Mouse (Mus musculus): ENCODE measurements around the gene Pms1.

Gene Pms1

DNA sequence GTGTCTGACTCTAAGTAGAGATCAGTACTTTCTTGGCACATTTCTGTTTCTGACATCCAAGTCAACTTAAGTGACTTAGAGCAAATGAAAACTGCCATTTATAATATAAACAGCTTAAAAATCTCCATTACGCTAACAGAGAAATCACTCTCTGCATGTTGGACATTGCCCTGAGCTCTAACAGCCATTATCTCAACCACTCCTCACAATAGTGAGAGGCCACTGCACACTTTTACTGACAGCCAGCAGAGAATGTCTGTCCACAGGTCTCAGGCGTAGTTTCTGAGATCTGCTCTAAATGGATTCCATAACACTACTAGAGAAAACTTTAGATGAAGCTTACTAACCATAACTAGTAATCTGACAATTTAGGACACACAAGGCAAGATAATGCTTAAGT is 92.9 kb downstream of the Pms1 start:
- in situ Hi-C loops (cut with MboI; ENCODE audit: unreplicated experiment in 2 of 2) = no loop called here

DNA sequence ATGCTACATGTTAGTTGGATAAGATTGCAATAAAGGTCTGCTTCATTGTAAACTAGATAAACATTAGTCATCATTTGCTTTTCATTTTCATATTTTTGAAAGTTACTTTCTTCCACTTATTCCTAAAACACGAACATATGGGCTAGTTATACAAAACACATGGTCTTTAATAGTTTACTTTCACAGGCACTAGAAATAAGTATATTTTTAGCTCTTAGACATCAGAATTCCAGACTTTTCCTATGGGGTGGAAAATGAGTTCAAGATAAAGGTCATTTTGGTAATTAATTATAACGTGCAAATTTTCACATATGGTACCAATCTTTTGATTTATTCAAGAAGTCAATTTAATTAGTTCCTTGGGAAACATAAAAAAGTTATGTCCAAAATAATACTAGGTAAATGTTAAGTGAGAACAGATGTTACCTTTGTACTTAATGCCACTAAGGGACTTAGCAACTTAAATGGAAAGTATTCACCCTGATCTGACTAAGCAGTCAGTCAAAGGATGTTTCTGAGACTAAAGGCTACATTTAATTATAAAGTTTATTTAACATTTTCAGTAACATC is 95.1 kb downstream of the Pms1 start:
- in situ Hi-C loops (cut with MboI; ENCODE audit: unreplicated experiment in 2 of 2) = no loop called here

DNA sequence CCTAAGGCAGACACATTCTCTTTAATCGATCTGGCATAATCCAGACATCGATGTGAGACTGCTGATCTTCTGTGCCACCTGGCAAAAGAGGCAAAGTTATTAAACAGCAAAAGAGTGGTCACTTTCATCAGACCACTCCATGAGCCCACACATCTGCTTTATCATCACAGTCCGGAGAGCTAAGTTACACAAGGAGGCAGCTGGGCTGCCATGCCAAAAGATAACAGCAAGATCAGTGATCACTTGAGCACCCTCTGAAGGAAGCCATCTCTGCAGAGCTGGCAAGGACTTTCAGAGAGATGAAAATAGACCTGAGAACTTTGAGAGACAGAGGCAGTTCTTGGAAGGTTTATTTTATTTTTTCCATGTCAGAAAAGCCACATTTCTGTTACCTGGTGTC is 102.3 kb downstream of the Pms1 start:
- in situ Hi-C loops (cut with MboI; ENCODE audit: unreplicated experiment in 2 of 2) = no loop called here

DNA sequence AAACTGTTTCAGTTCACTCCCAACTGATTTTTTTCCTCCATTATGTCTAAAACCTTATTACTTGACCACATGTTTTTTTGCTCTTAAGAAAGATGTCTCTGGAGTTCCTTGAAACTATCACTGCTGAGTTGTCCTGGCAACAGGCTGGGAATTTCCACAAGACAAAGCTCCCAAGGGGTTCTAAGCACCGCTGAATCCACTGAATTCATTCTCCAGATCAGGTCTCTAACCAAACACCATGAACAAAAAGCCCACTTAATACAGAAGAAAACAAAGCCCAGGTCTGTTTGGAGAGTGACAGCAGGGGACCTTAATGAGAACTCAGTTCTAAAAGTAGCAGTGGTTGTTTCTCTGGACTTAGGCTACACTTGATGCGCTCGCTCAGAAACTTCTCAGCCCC is 105.6 kb downstream of the Pms1 start:
- in situ Hi-C loops (cut with MboI; ENCODE audit: unreplicated experiment in 2 of 2) = no loop called here

DNA sequence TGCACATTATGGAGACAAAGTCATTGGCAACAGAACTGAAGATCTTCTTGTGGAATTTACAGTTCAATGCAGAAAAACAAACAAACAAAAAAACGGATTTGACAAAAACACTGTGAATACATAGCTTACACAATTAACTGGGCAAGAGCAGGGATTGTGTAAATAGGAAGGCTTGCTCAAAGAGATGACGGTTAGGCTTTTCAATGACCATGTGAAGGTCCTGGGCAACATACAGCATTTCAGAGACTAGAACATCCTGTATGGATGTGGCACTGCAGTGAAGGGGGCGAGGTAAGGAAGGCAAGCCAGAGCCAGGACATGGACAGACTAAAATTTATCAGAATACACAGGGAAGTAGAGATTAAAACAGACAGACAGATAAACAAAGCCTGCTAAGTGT is 107.2 kb downstream of the Pms1 start:
- in situ Hi-C loops (cut with MboI; ENCODE audit: unreplicated experiment in 2 of 2) = no loop called here

DNA sequence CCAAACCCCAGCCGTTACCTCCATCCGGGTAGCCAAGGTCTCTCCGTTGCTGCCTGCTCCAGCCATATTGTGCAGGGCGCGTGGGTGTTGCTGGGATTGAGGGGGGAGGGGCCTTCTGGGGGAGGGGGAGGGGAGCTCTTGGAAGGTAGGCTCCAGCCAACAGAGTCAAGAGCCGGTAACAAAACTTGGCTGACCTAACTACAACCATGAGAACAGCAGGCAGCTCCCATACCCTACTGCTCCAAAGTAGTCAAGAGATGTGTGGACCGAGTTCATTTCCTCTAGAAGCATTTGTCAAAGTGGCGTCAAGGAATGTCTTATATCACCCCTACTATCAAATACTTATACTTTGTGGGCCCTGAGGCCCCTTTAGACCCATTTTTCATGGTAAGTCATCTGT is 109.3 kb downstream of the Pms1 start, which contains the start of gene 1700019A02Rik:
TSS of gene 1700019A02Rik (minus strand) at position 101 of the 400 bp plus-strand sequence.
- in situ Hi-C loops (cut with MboI; ENCODE audit: unreplicated experiment in 2 of 2) = no loop called here

DNA sequence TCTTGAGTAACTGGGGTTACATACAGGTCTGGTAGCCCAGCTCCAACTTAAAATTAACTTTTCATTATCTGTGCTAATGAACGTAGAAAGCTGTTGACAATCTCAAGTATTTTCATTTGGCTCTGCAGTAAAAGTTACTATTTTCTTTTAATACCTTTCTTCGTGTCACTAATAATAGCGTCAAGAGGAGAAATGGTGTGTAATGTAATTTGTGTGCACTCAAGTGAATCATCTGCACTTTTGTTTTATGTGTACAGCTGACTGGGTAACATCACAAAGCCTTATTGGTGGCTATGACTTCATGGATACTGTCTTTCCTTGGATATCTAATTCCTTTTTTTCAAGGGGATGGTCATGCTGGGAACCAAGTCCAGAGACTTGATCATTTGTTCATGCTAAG is 110.5 kb downstream of the Pms1 start:
- in situ Hi-C loops (cut with MboI; ENCODE audit: unreplicated experiment in 2 of 2) = no loop called here

DNA sequence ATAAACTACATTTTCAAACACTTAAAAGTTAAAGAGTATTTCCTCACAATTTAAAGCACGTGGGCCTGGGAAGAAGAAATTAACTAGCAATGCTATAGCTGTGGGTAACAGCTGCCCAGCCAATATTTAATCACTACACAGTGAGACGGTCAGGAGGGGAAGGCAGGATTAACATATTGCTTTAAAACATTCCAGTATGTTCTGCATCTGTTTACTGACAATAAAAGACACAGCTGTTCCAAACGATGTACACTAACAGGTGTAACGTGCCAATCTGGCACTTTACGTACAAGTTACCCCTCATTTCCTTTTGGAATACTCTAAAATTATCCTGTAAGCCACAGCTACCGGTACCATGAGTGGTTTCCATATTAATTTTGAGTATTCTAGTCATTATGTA is 139.1 kb downstream of the Pms1 start:
- in situ Hi-C loops (cut with MboI; ENCODE audit: unreplicated experiment in 2 of 2) = no loop called here
